Mouse (Mus musculus): ENCODE measurements around the gene Fiz1. TPM values are rescaled to one million over a fixed set of nuclear protein-coding genes. Genes with fewer than 3 reads are reported as not detected.

Gene Fiz1
- polyA plus RNA-seq, 1 experiment from 2014 or later = 47.3 TPM

DNA sequence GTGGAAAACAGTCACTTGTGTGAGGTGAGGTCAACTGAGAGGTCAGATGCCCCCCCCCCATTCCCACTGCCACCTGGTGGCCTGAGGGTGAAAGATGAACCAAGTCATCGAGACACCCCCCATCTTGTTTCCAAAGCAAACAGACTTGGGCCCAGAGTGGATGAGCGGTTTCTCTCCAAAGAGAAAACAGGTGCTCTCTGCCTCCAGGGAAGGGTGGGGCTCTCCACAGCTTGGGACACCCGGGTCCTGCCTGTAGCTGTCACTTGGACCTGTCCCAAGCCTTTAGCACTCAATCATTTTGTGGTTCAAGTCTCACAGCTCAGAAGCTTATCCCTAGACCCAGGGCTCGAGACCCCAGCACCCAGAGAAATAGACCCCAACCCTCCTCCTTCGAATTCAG is 51.0 kb downstream of the Fiz1 start:
- Histone ChIP-seq H3K4me2 (no peak overlapping the region), H3K27me3 (no peaks in the 10 kb centered on the region), H3K27ac (no peak overlapping the region), H3K36me3 (no peaks in the 10 kb centered on the region), H3K4me1 (peaks cover 4% of the 10 kb centered on the region; the same call in 1 of the 2 replicates), H3K9ac (no peak overlapping the region), H3K4me3 (no peak overlapping the region), H3K9me3 (no peaks in the 10 kb centered on the region)
- 56% methylated on average over 5 of the region's 5 CpGs for WGBS
- no peak for ATAC-seq (ENCODE audit: borderline replicate concordance, extremely low read depth, low FRiP score, low TSS enrichment)

DNA sequence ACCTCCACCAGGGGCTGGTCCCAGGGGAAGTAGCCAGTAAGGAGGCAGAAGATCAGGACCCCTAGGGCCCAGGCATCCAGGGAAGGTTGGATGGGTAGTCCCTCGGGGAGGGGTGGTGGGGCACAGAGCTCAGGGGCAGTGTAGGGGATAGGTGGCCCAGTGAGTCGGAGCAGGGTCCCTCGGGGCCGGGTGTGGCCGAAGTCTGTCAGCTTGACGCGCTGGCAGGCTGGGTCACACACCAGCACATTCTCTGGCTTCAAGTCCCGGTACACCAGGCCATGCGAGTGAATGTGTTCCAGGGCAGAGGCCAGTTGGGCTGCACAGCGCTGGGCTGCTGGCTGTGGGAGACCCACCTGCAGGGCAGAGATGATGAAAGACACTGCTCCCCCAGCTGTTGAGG is 57.1 kb downstream of the Fiz1 start:
- Histone ChIP-seq H3K9me3 (no peaks in the 10 kb centered on the region), H3K9ac (no peak overlapping the region), H3K4me2 (no peak overlapping the region), H3K4me3 (no peak overlapping the region), H3K36me3 (no peaks in the 10 kb centered on the region), H3K4me1 (peaks cover 12% of the 10 kb centered on the region), H3K27ac (no peak overlapping the region), H3K27me3 (no peaks in the 10 kb centered on the region)
- no peak for ATAC-seq (ENCODE audit: borderline replicate concordance, extremely low read depth, low FRiP score, low TSS enrichment)
- WGBS = 80% methylated on average over 10 of the region's 10 CpGs

Other genes starting within 250 kb of the Fiz1 start
- not detected in 2 replicates for gene Fam71e2, start 243.4 kb downstream of the Fiz1 start, polyA plus RNA-seq (2015; fragmentation: Nextera tagmentation; extraction: Ambion mirVana)
- 0.19 and 0.26 TPM in 2 replicates for gene Il11, start 231.8 kb downstream of the Fiz1 start, polyA plus RNA-seq (2015; fragmentation: Nextera tagmentation; extraction: Ambion mirVana)
- gene Tmem190, start 231.8 kb downstream of the Fiz1 start, polyA plus RNA-seq (2015; fragmentation: Nextera tagmentation; extraction: Ambion mirVana) = 0.57 and 0.76 TPM in 2 replicates
- gene Tmem238, start 225.0 kb downstream of the Fiz1 start, polyA plus RNA-seq (2015; fragmentation: Nextera tagmentation; extraction: Ambion mirVana) = 20.8 and 21.4 TPM in 2 replicates
- gene Rpl28, start 221.8 kb downstream of the Fiz1 start, polyA plus RNA-seq (2015; fragmentation: Nextera tagmentation; extraction: Ambion mirVana) = 314 and 334 TPM in 2 replicates
- gene Ube2s, start 202.1 kb downstream of the Fiz1 start, polyA plus RNA-seq (2015; fragmentation: Nextera tagmentation; extraction: Ambion mirVana) = 409 and 411 TPM in 2 replicates
- gene Shisa7, start 170.0 kb downstream of the Fiz1 start, polyA plus RNA-seq (2015; fragmentation: Nextera tagmentation; extraction: Ambion mirVana) = 0.94 and 1.3 TPM in 2 replicates
- gene Isoc2b, start 144.4 kb downstream of the Fiz1 start, polyA plus RNA-seq (2015; fragmentation: Nextera tagmentation; extraction: Ambion mirVana) = 10.6 and 12.3 TPM in 2 replicates
- 0.63 and 0.81 TPM in 2 replicates for gene Isoc2a, start 137.5 kb downstream of the Fiz1 start, polyA plus RNA-seq (2015; fragmentation: Nextera tagmentation; extraction: Ambion mirVana)
- gene Gm36210, start 108.2 kb downstream of the Fiz1 start, polyA plus RNA-seq (2015; fragmentation: Nextera tagmentation; extraction: Ambion mirVana) = 0.16 TPM in 1 of 2 replicates, not detected in the other
- 3.2 and 3.4 TPM in 2 replicates for gene Zfp628, start 99.5 kb downstream of the Fiz1 start, polyA plus RNA-seq (2015; fragmentation: Nextera tagmentation; extraction: Ambion mirVana)
- gene Nat14, start 92.7 kb downstream of the Fiz1 start, polyA plus RNA-seq (2015; fragmentation: Nextera tagmentation; extraction: Ambion mirVana) = 2.8 and 3.7 TPM in 2 replicates
- 1.6 and 2.2 TPM in 2 replicates for gene Ssc5d, start 88.9 kb downstream of the Fiz1 start, polyA plus RNA-seq (2015; fragmentation: Nextera tagmentation; extraction: Ambion mirVana)
- gene Sbk2, start 50.3 kb downstream of the Fiz1 start, polyA plus RNA-seq (2015; fragmentation: Nextera tagmentation; extraction: Ambion mirVana) = 0.39 and 1.2 TPM in 2 replicates
- 0.52 and 0.77 TPM in 2 replicates for gene Sbk3, start 43.5 kb downstream of the Fiz1 start, polyA plus RNA-seq (2015; fragmentation: Nextera tagmentation; extraction: Ambion mirVana)
- 31.5 and 32.0 TPM in 2 replicates for gene Zfp579, start 18.5 kb downstream of the Fiz1 start, polyA plus RNA-seq (2015; fragmentation: Nextera tagmentation; extraction: Ambion mirVana)
- 15.8 TPM in 2 replicates for gene Zfp524, start 282 bp downstream of the Fiz1 start, polyA plus RNA-seq (2015; fragmentation: Nextera tagmentation; extraction: Ambion mirVana)
- gene Gm44973, start 799 bp upstream of the Fiz1 start, polyA plus RNA-seq (2015; fragmentation: Nextera tagmentation; extraction: Ambion mirVana) = 1.2 TPM in 1 of 2 replicates, not detected in the other
- gene Zfp865, start 5.7 kb upstream of the Fiz1 start, polyA plus RNA-seq (2015; fragmentation: Nextera tagmentation; extraction: Ambion mirVana) = 6.4 and 6.7 TPM in 2 replicates
- 7.0 and 7.6 TPM in 2 replicates for gene Ccdc106, start 5.9 kb upstream of the Fiz1 start, polyA plus RNA-seq (2015; fragmentation: Nextera tagmentation; extraction: Ambion mirVana)
- gene 4632433K11Rik, start 19.4 kb upstream of the Fiz1 start, polyA plus RNA-seq (2015; fragmentation: Nextera tagmentation; extraction: Ambion mirVana) = not detected in 2 replicates
- gene Zfp784, start 23.7 kb upstream of the Fiz1 start, polyA plus RNA-seq (2015; fragmentation: Nextera tagmentation; extraction: Ambion mirVana) = 4.9 and 5.0 TPM in 2 replicates
- 29.2 and 30.0 TPM in 2 replicates for gene Zfp580, start 36.8 kb upstream of the Fiz1 start, polyA plus RNA-seq (2015; fragmentation: Nextera tagmentation; extraction: Ambion mirVana)
- gene U2af2, start 47.4 kb upstream of the Fiz1 start, polyA plus RNA-seq (2015; fragmentation: Nextera tagmentation; extraction: Ambion mirVana) = 147 and 150 TPM in 2 replicates
- 55.1 and 60.5 TPM in 2 replicates for gene Epn1, start 65.5 kb upstream of the Fiz1 start, polyA plus RNA-seq (2015; fragmentation: Nextera tagmentation; extraction: Ambion mirVana)
- not detected in 2 replicates for gene Rfpl4, start 102.3 kb upstream of the Fiz1 start, polyA plus RNA-seq (2015; fragmentation: Nextera tagmentation; extraction: Ambion mirVana)
- 0.47 and 0.64 TPM in 2 replicates for gene Rasl2-9, start 111.3 kb upstream of the Fiz1 start, polyA plus RNA-seq (2015; fragmentation: Nextera tagmentation; extraction: Ambion mirVana)
- not detected in 2 replicates for gene Vmn1r55, start 135.0 kb upstream of the Fiz1 start, polyA plus RNA-seq (2015; fragmentation: Nextera tagmentation; extraction: Ambion mirVana)
- not detected in 2 replicates for gene Vmn1r56, start 182.1 kb upstream of the Fiz1 start, polyA plus RNA-seq (2015; fragmentation: Nextera tagmentation; extraction: Ambion mirVana)
- gene Vmn1r57, start 203.8 kb upstream of the Fiz1 start, polyA plus RNA-seq (2015; fragmentation: Nextera tagmentation; extraction: Ambion mirVana) = not detected in 2 replicates